Mouse (Mus musculus) hindbrain, embryonic 13.5 days (tissue): ENCODE results near the gene E2f3. TPM values are rescaled to one million over a fixed set of nuclear protein-coding genes. Genes with fewer than 3 reads are reported as not detected.
A peak's percentile ranks its signal among the peaks of the same experiment; 100 is the strongest.

Experiments
- ATAC-seq: fragments of 200-750 bp; cut with Nextera tagmentation; 2 replicates; pipeline ENCODE4 v1.8.0; 2017; ENCODE audit warnings: moderate TSS enrichment; ENCODE audit not compliant: low FRiP score
- H3K27ac ChIP-seq: fragments of 300-500 bp; sonication (generic); 2 replicates; pipeline ENCODE4 v1.5.1; 2015; ENCODE audit warnings: inconsistent platforms, mild to moderate bottlenecking, moderate library complexity
- H3K27me3 ChIP-seq: fragments of 300-500 bp; sonication (generic); 2 replicates; pipeline ENCODE4 v1.6.1; 2015; ENCODE audit warnings: mild to moderate bottlenecking, inconsistent platforms
- H3K36me3 ChIP-seq: fragments of 300-500 bp; sonication (generic); 2 replicates; pipeline ENCODE4 v1.6.1; 2015; ENCODE audit warnings: mild to moderate bottlenecking, inconsistent platforms
- H3K4me1 ChIP-seq: fragments of 300-500 bp; sonication (generic); replicated peaks from 2 replicates; pipeline ENCODE4 v1.6.1; 2015; ENCODE audit warnings: inconsistent platforms
- H3K4me2 ChIP-seq: fragments of 300-500 bp; sonication (generic); 2 replicates; pipeline ENCODE4 v1.6.1; 2015; ENCODE audit warnings: inconsistent platforms, mild to moderate bottlenecking, moderate library complexity
- H3K4me3 ChIP-seq: fragments of 300-500 bp; sonication (generic); 2 replicates; pipeline ENCODE4 v1.5.1; 2015; ENCODE audit warnings: mild to moderate bottlenecking, inconsistent platforms
- H3K9ac ChIP-seq: fragments of 300-500 bp; sonication (generic); 2 replicates; pipeline ENCODE4 v1.6.1; 2015; ENCODE audit warnings: mild to moderate bottlenecking, inconsistent platforms
- H3K9me3 ChIP-seq: fragments of 300-500 bp; sonication (generic); 2 replicates; pipeline ENCODE4 v1.6.1; 2016; ENCODE audit warnings: inconsistent platforms
- WGBS: fragments of 180-500 bp; shearing (Covaris S2); methylation state at CpG from one replicate; pipeline ENCODE4 v1.1.7; 2015; 5-methylcytosine and 5-hydroxymethylcytosine counted together
- polyA plus RNA-seq: library from polyadenylated mRNA; unstranded; fragments of >200 nt; fragmentation: Nextera tagmentation; extraction: Ambion mirVana; gene quantifications from 2 replicates; pipeline ENCODE4 v1.2.1, GENCODE M21; 2015

E2f3 gene
- polyA plus RNA-seq, 1 experiment from 2014 or later, result 4.9 TPM

DNA sequence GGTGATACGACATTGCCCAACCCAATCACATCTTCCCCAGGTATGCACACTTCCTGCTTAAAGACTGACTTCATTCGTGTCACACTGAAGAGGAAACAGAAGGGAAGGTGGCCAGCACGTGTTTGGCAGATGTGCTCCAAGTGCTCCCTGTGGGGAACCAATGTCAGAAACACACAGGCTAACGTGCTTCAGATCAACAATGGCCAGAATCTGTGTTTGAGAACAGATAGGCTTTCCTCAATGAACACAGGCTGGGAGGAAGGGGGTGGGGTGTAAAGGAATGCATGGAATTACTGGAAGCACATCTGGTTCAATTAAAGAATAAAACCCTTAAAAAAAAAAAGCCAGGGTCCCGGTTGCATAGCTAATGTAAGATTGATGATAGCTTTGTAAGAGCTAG is 15.2 kb upstream of the E2f3 start:
- Histone ChIP-seq H3K4me3 (no peak overlapping the region), H3K9me3 (no peaks in the 10 kb centered on the region), H3K27me3 (no peaks in the 10 kb centered on the region), H3K9ac (no peak overlapping the region), H3K4me1 (no peaks in the 10 kb centered on the region), H3K4me2 (no peak overlapping the region), H3K27ac (no peak overlapping the region), H3K36me3 (no peaks in the 10 kb centered on the region)
- ATAC-seq, result no peak
- WGBS, result 60% methylated on average over 5 of the region's 5 CpGs

DNA sequence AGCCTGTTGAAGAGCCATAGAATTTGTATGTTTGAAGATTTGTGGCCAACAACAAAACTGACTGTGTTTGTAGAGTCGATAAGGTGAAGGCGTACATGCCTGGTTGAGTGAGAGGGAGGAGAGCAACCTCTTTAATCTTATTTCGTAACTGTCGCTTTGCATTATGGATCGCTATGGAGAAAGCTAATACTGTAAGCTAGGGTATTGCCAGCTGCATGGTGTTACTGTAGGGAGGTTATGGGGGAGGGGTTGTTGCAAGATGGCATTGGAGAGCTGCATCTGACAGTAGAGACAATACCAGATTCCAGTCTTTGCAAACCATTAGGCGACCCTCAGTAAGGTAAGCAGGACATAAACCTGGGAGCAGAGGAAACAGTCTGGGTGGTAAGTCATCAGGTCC is 2.1 kb upstream of the E2f3 start:
- Histone ChIP-seq H3K27ac (no peak overlapping the region), H3K4me1 (peaks cover 26% of the 10 kb centered on the region), H3K9me3 (no peaks in the 10 kb centered on the region), H3K36me3 (no peaks in the 10 kb centered on the region), H3K27me3 (no peaks in the 10 kb centered on the region), H3K4me2 (no peak overlapping the region), H3K9ac (no peak overlapping the region), H3K4me3 (no peak overlapping the region)
- WGBS, result 92% methylated on average over 6 of the region's 6 CpGs
- no peak for ATAC-seq

DNA sequence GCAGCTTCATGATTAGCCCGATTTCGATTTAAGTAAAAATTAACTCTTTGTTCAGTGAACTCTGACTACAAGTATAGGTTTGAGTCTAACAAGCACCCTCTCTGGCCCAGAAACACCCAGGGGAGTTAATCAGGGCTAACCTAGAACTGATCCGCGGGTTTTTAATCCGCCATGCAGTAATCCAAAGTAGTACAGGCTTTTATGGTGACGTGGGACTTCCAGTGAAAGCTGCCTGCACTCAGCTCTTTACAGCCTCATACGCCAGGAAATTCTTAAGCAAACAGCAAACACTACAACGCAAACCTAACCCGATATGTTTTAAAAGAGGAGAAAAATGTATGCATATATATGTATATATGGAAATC is 875 bp upstream of the E2f3 start:
- Histone ChIP-seq H3K27ac (no peak overlapping the region), H3K36me3 (no peaks in the 10 kb centered on the region), H3K4me3 (peak overlapping the region; percentile 42), H3K27me3 (no peaks in the 10 kb centered on the region), H3K4me1 (peaks cover 34% of the 10 kb centered on the region), H3K9ac (peak overlapping the region; percentile 51), H3K4me2 (peak overlapping the region; percentile 62), H3K9me3 (no peaks in the 10 kb centered on the region)
- ATAC-seq, result no peak
- WGBS, result 23% methylated on average over 9 of the region's 9 CpGs

DNA sequence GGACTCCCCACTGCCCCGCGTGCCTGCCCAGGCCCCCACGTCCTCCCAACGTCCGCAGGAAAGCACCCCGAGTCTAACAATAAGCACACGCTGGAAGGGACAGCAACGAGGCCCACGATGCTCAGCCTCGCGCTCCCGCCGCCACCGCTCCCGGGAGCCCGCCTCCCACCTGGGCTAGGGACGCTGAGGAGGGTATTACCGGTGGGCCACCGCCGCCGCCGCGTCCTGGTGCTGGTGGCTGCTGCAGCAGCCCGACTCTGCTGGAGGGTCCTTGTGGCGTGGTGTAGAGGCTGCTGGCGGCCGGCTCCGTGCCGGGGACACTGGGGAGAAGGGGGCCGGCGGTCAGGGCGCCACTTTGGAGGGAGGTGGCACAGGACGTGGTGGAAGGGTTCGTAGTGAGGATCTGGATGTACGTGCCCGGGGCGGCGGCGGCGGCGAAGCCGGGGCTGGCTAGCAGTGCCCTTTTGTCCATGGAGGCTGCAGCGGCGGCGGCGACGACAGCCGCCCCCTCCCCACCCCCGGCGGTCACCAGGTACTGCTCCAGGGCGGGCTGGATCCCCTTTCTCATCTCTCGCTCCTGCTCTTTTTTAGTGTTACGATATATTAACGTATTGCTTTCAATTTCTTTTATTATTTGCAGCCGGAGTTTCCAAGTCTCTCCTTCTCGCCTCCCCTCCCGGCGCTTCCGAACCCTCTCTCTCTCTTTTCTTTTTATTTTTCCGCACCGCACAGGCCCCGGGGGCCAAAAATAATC is 585 bp downstream of the E2f3 start:
- no peaks in the 10 kb centered on the region for H3K36me3 ChIP-seq
- H3K4me2 ChIP-seq, result peak overlapping the region; percentile 99
- peak overlapping the region; percentile 96 for H3K9ac ChIP-seq
- H3K4me3 ChIP-seq, result peak overlapping the region; percentile 92
- no peaks in the 10 kb centered on the region for H3K27me3 ChIP-seq
- no peaks in the 10 kb centered on the region for H3K9me3 ChIP-seq
- WGBS, result under 1% methylated on average over 61 of the region's 62 CpGs
- peak overlapping the region; percentile 93 for H3K27ac ChIP-seq
- ATAC-seq, result peak; percentile 1
- peaks cover 34% of the 10 kb centered on the region for H3K4me1 ChIP-seq

DNA sequence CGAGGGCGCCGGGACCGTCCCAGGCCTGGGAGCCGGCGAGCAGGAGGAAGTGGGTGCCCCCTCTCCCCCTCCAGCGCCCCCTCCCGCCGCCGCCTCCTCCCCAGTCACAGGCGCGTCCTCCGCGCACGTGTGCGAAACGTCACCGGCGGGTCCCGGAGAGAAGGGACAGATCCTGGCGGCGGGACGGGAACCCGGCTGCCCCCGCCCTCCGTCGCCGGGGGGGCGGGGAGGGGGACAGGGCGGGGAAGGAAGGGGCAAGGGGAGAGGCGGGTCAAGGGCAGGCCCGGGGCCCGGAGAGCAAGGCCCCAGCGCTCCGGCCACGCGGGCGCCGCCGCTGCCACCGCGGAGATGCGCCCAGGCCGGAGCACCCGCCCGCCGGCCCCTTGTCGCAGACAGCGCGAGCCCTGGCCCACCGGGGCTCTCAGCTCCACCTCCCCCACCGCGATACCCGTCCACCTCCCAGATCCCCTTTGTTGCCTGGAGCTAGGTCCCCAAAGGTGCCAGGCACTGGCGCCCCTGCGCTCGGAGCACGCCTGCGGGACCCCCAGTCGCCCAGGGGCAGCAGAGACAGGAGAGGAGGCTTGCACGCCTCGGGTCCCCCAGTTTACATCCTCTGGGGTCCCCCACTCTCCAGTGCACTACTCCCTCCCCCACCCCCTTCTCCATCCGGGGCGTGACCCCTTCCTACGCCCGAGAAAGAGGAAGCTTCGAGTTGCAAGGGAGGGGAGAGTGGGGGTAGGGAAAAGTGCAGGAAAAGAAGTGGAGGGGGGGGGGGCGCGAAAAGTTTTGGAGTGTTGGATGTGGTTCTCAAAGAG is 1.4 kb downstream of the E2f3 start:
- peak; percentile 22 for ATAC-seq
- Histone ChIP-seq H3K27me3 (no peaks in the 10 kb centered on the region), H3K36me3 (no peaks in the 10 kb centered on the region)

DNA sequence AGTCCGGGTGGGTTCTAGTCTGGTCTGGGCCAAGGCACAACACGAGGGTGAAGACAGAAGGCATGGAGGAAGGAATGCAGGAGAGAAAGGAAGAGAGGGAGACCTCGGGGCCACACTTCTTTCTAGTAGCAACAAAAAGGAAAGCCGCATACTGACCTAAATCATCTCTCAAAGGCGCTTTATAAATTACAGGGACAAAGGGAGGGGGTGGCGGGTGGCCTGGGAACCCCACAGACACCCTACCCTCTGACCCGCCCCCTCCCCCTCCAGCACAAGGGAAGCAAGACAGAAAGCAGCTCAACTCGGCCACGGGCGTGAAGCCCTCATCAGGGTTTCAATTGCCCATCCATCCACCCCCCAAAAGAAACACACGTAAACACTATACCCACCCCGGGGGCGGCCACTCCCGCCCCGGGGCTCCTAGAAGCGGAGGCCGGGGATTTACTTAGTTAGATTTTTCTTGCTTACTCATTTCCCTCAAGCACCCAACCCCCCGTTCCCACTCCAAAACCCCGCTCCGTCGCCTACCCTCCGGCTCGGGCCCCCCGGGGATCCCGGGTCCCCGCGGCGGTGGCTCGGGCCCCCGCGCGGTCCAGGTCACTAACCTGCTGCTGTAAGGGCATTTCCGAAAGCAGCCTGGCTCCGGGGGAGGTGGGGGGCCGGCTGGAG is 2.2 kb downstream of the E2f3 start:
- under 1% methylated on average over 35 of the region's 35 CpGs for WGBS
- ATAC-seq, result no peak

More for the DNA sequence above, 1.4 kb downstream of the E2f3 start:
- peak overlapping the region; percentile 96 for H3K9ac ChIP-seq
- 0% methylated on average over 22 of the region's 69 CpGs for WGBS
- H3K4me2 ChIP-seq, result peak overlapping the region; percentile 99
- H3K4me3 ChIP-seq, result peak overlapping the region; percentile 92
- H3K27ac ChIP-seq, result peak overlapping the region; percentile 93
- peaks cover 34% of the 10 kb centered on the region for H3K4me1 ChIP-seq
- H3K9me3 ChIP-seq, result no peaks in the 10 kb centered on the region

DNA sequence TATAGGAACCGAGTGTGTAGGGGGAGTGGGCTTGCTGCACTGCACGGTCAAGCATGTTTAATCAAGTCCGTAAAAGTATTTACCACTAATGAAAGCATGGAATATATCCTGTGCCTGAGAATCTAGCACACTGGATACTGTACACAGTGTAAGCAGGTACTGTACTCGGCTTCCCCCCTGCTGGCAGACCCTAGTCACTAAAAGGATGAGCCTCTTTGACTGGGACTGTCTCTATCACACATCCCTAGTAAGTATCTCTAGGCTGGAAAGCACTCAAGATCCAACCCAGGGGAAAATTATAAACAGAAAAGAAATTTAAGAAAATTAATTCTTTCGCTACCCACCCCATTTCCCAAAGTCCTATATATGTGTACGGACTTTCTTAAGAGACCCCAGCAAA is 2.8 kb downstream of the E2f3 start:
- H3K36me3 ChIP-seq, result peaks cover 5% of the 10 kb centered on the region; the same call in 1 of the 2 replicates
- peak overlapping the region; percentile 92 for H3K4me3 ChIP-seq
- no peaks in the 10 kb centered on the region for H3K27me3 ChIP-seq
- WGBS, result 26% methylated on average over 6 of the region's 6 CpGs
- peaks cover 34% of the 10 kb centered on the region for H3K4me1 ChIP-seq
- ATAC-seq, result no peak
- H3K4me2 ChIP-seq, result peak overlapping the region; percentile 99
- H3K9me3 ChIP-seq, result no peaks in the 10 kb centered on the region
- H3K9ac ChIP-seq, result peak overlapping the region; percentile 96
- peak overlapping the region; percentile 89 for H3K27ac ChIP-seq

More for the DNA sequence above, 2.2 kb downstream of the E2f3 start:
- peaks cover 5% of the 10 kb centered on the region; the same call in 1 of the 2 replicates for H3K36me3 ChIP-seq
- no peaks in the 10 kb centered on the region for H3K9me3 ChIP-seq
- H3K9ac ChIP-seq, result peak overlapping the region; percentile 96
- peak overlapping the region; percentile 99 for H3K4me2 ChIP-seq
- no peaks in the 10 kb centered on the region for H3K27me3 ChIP-seq
- peaks cover 34% of the 10 kb centered on the region for H3K4me1 ChIP-seq
- H3K4me3 ChIP-seq, result peak overlapping the region; percentile 92
- peak overlapping the region; percentile 89 for H3K27ac ChIP-seq

DNA sequence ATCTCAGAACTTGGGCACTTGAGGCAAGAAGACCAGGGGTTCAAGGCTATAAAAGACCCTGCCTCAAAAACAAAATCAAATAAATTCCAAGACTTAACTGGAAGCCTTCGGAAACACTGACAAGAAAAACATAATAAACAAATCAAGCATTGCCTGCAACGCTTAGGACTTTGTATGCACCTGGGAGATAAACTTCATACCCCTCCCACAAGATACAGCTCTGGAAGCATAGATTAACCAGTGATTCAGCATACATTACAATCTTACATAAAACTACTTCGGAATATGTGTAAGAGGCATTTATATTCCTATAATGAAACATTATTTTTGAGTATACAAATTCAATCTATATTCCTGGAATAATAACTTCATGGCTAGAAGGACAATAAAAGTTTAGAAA is 3.5 kb downstream of the E2f3 start:
- no peak overlapping the region for H3K4me2 ChIP-seq
- no peaks in the 10 kb centered on the region for H3K9me3 ChIP-seq
- no peak overlapping the region for H3K27ac ChIP-seq
- no peak overlapping the region for H3K9ac ChIP-seq
- H3K4me3 ChIP-seq, result no peak overlapping the region
- no peaks in the 10 kb centered on the region for H3K27me3 ChIP-seq
- H3K4me1 ChIP-seq, result peaks cover 34% of the 10 kb centered on the region
- H3K36me3 ChIP-seq, result peaks cover 6% of the 10 kb centered on the region; the same call in 1 of the 2 replicates
- no peak for ATAC-seq
- 82% methylated on average over 3 of the region's 3 CpGs for WGBS

DNA sequence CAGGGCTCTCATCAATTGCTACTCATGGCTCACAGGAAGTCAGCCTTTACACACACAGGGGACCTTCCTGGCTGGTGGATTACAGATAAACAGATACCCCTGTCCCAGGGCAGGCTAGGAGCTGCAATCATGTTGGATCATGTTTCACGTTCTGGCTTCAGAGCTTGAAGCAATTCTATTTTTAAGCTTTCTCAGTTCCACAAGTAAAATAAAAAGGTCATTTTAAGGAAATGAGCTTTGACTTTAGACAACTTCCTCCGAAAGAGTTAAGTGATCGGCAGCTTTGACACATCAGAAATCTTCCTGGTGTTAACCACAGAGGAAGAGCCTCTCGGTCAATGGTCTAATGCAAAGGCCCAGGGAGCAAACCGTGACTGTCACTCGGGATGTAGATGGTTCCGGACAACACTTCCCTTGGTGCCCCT is 6.7 kb downstream of the E2f3 start:
- 90% methylated on average over 7 of the region's 7 CpGs for WGBS
- H3K9ac ChIP-seq, result no peak overlapping the region
- no peaks in the 10 kb centered on the region for H3K27me3 ChIP-seq
- no peaks in the 10 kb centered on the region for H3K9me3 ChIP-seq
- H3K27ac ChIP-seq, result no peak overlapping the region
- ATAC-seq, result no peak
- peaks cover 15% of the 10 kb centered on the region for H3K4me1 ChIP-seq
- no peak overlapping the region for H3K4me3 ChIP-seq
- H3K36me3 ChIP-seq, result peaks cover 10% of the 10 kb centered on the region; the same call in 1 of the 2 replicates
- H3K4me2 ChIP-seq, result no peak overlapping the region

DNA sequence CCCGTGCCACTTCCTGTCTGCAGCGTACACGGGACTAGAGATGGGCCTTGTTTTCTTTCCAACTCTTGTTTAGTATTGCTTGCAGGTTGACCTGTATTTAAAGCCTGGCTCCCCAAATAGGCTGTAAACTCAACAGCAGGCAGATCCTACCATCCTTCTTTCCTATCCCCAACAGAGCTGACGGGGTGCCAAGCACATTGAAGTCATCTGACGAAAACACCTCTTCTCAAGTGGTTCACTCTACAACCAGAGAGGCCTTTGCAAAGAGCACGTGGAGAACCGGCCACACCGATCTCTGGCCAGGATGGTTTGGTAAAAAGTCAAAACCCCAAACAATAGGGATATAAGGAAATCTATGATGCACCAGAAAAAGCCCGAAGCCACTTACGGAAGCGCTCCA is 8.5 kb downstream of the E2f3 start:
- Histone ChIP-seq H3K9ac (no peak overlapping the region), H3K36me3 (peaks cover 10% of the 10 kb centered on the region; the same call in 1 of the 2 replicates), H3K4me3 (no peak overlapping the region), H3K9me3 (no peaks in the 10 kb centered on the region), H3K4me2 (no peak overlapping the region), H3K4me1 (peaks cover 5% of the 10 kb centered on the region; the same call in 1 of the 2 replicates), H3K27ac (no peak overlapping the region), H3K27me3 (no peaks in the 10 kb centered on the region)
- ATAC-seq, result no peak
- WGBS, result 97% methylated on average over 11 of the region's 11 CpGs

DNA sequence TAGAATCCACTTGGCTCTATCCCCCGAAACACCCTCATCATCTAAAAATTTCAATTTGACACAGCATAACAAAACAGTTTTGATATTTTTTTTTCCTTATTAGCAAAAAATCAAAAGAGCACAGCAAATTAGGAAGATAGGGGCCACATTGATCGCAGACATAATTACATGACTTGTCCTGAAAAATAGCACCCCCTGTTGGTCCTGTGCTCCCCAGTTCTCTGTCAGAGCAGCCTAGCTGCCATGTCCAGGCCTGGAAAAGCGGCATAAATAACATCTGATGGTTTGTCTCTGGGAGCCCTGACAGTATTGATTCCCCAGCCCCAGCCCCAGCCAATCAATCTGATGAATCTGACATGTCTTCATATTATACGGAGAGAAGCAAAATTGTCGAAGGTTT is 11.8 kb downstream of the E2f3 start:
- peaks cover 9% of the 10 kb centered on the region; the same call in 1 of the 2 replicates for H3K36me3 ChIP-seq
- H3K4me1 ChIP-seq, result no peaks in the 10 kb centered on the region
- no peak overlapping the region for H3K27ac ChIP-seq
- H3K4me3 ChIP-seq, result no peak overlapping the region
- no peak overlapping the region for H3K4me2 ChIP-seq
- no peaks in the 10 kb centered on the region for H3K27me3 ChIP-seq
- H3K9me3 ChIP-seq, result no peaks in the 10 kb centered on the region
- 91% methylated on average over 5 of the region's 5 CpGs for WGBS
- H3K9ac ChIP-seq, result no peak overlapping the region
- no peak for ATAC-seq

DNA sequence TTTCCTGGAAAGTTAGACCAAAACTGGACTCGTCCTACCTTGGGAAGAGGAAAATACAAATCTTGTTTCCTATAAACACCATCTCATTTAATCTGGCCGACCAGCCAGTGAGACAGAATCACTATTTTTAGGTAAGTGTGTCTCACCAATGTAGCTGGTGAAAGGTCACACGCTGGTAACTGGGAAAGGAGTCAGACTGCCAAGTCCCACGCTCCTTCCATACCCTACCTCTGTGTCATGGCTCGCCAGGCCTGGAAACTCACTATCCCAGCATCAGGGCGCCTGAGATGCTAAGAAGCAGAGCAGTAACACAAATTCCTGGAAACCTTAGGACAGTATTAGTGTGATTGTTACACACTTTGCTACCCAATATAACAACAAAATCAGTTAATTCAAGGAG is 12.3 kb downstream of the E2f3 start:
- Histone ChIP-seq H3K9me3 (no peaks in the 10 kb centered on the region), H3K27ac (no peak overlapping the region), H3K9ac (no peak overlapping the region), H3K4me2 (no peak overlapping the region), H3K4me3 (no peak overlapping the region), H3K36me3 (peaks cover 5% of the 10 kb centered on the region; the same call in 1 of the 2 replicates), H3K27me3 (no peaks in the 10 kb centered on the region), H3K4me1 (no peaks in the 10 kb centered on the region)
- 95% methylated on average over 6 of the region's 6 CpGs for WGBS
- no peak for ATAC-seq
